Mouse (Mus musculus): ENCODE measurements at regions not wholly inside any gene's neighbourhood (a gene's known extent, or its start where the extent isn't known, plus 50 kb on each side); places are given as distances from the start of the nearest gene placed in this dataset.
"Not testable (repeated sequence)": the region's sequence is repeated elsewhere in the genome, so short reads cannot be mapped to it uniquely, and the experiment has no call there.

DNA sequence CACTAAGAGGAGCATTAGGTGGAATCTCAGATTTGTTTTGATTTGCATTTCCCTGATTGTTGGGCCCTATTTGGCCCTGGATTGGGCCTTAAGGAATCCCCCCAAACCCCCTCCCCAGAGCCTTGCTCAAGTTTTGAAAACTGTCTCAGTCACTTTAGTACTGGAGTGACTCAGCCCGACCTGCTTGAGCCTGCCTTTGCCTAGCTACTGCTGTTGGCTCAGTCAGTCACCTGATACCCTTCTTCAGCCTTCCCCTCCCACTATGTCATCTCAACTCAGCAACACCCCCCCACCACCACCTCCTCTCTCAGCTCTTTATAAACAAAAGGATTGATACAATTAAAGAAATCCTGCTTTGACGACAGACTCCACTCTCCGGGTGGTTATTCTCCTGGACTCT is 694.5 kb upstream of the Slc8a1 start:
- Histone ChIP-seq H3K27me3 (ENCODE audit: control insufficient read depth, insufficient read depth, low read length) (no peaks in the 10 kb centered on the region), H3K36me3 (ENCODE audit: control insufficient read depth, insufficient read depth, low read length) (no peaks in the 10 kb centered on the region), H3K4me3 (ENCODE audit: low read depth, low read length) (no peak overlapping the region), H3K9me3 (ENCODE audit: control insufficient read depth, low read length) (no peaks in the 10 kb centered on the region), H3K4me2 (replicated peaks; ENCODE audit: low read depth) (no peak overlapping the region), H3K4me1 (replicated peaks; ENCODE audit: control insufficient read depth, insufficient read depth) (no peaks in the 10 kb centered on the region), H3K27ac (replicated peaks) (no peak overlapping the region), H3K9ac (ENCODE audit: low read length) (no peak overlapping the region)
- 24% methylated on average over 3 of the region's 3 CpGs for WGBS
- ATAC-seq (ENCODE audit: low FRiP score, low TSS enrichment) (no peak), DNase-seq (ENCODE audit: low spot score) (no peak)
- no peak for TF ChIP-seq CTCF (IDR thresholded peaks at IDR 0.05; ENCODE audit: low read depth)
- no peak for TF ChIP-seq EP300 (optimal IDR thresholded peaks at IDR 0.05)

DNA sequence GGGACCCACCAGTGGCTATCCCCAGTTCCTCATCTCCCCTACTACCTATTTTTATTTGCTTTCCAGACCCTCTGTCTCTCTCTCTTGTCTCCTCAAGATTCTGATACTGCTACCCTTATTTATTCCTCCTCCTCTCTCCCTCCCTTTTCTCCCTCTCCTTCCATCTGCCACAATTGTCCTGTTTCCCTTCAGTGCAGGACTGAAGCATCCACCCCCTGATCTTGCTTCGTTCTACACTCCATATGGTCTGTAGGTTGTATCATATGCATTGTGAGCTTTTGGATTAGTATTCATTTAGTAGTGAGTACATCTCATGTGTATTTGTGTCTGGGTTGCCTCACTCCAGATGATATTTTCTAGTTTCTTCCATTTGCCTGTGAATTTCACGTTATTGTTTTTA is 670.1 kb upstream of the Slc8a1 start:
- DNase-seq (ENCODE audit: low spot score) (no peak), ATAC-seq (ENCODE audit: low FRiP score, low TSS enrichment) (no peak)
- Histone ChIP-seq H3K4me3 (ENCODE audit: low read depth, low read length) (no peak overlapping the region), H3K36me3 (ENCODE audit: control insufficient read depth, insufficient read depth, low read length) (no peaks in the 10 kb centered on the region), H3K27ac (replicated peaks) (no peak overlapping the region), H3K4me1 (replicated peaks; ENCODE audit: control insufficient read depth, insufficient read depth) (no peaks in the 10 kb centered on the region), H3K27me3 (ENCODE audit: control insufficient read depth, insufficient read depth, low read length) (no peaks in the 10 kb centered on the region), H3K9me3 (ENCODE audit: control insufficient read depth, low read length) (no peaks in the 10 kb centered on the region), H3K9ac (ENCODE audit: low read length) (no peak overlapping the region), H3K4me2 (replicated peaks; ENCODE audit: low read depth) (no peak overlapping the region)
- 86% methylated on average over 2 of the region's 2 CpGs for WGBS
- TF ChIP-seq CTCF (IDR thresholded peaks at IDR 0.05; ENCODE audit: low read depth) (no peak), EP300 (optimal IDR thresholded peaks at IDR 0.05) (no peak)

DNA sequence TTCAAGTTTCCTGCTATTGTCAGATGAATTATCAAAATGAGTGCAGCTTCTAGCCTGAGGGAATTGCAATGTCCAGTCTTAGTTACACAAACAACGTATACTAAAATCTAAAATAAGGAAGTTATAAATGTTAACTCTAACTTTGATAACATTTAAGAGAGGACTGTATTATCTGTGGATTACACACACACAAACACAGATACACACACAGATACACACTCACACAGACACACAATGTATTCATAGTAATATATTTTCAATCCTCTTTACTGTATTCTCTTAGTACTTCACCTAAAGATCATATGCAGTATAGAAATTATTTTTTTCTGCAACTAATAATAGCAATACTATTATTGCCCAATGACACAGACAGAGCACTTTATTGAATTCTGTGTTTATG is 661.2 kb upstream of the Slc8a1 start:
- H3K27me3 ChIP-seq (ENCODE audit: control insufficient read depth, insufficient read depth, low read length): no peaks in the 10 kb centered on the region
- H3K36me3 ChIP-seq (ENCODE audit: control insufficient read depth, insufficient read depth, low read length): no peaks in the 10 kb centered on the region
- no peak overlapping the region for H3K9ac ChIP-seq (ENCODE audit: low read length)
- WGBS: 66% methylated on average over 1 of the region's 1 CpGs
- H3K4me3 ChIP-seq (ENCODE audit: low read depth, low read length): no peak overlapping the region
- DNase-seq (ENCODE audit: low spot score): no peak
- TF ChIP-seq EP300 (optimal IDR thresholded peaks at IDR 0.05) (no peak), CTCF (IDR thresholded peaks at IDR 0.05; ENCODE audit: low read depth) (no peak)
- H3K4me1 ChIP-seq (replicated peaks; ENCODE audit: control insufficient read depth, insufficient read depth): no peaks in the 10 kb centered on the region
- H3K27ac ChIP-seq (replicated peaks): no peak overlapping the region
- H3K4me2 ChIP-seq (replicated peaks; ENCODE audit: low read depth): no peak overlapping the region
- no peak for ATAC-seq (ENCODE audit: low FRiP score, low TSS enrichment)
- H3K9me3 ChIP-seq (ENCODE audit: control insufficient read depth, low read length): no peaks in the 10 kb centered on the region

- not testable (repeated sequence) for H3K9me3 ChIP-seq (ENCODE audit: control insufficient read depth, low read length); H3K27ac ChIP-seq (replicated peaks); H3K9ac ChIP-seq (ENCODE audit: low read length); DNase-seq (ENCODE audit: low spot score); H3K4me3 ChIP-seq (ENCODE audit: low read depth, low read length); H3K36me3 ChIP-seq (ENCODE audit: control insufficient read depth, insufficient read depth, low read length); ATAC-seq (ENCODE audit: low FRiP score, low TSS enrichment); H3K4me2 ChIP-seq (replicated peaks; ENCODE audit: low read depth); H3K4me1 ChIP-seq (replicated peaks; ENCODE audit: control insufficient read depth, insufficient read depth); H3K27me3 ChIP-seq (ENCODE audit: control insufficient read depth, insufficient read depth, low read length)
- 76% methylated on average over 5 of the region's 11 CpGs for WGBS
Measured at GRCm38 (mm10) chr17:82379371-82379770, 641.2 kb upstream of the Slc8a1 start.

- ATAC-seq (ENCODE audit: low FRiP score, low TSS enrichment) (no peak), DNase-seq (ENCODE audit: low spot score) (no peak)
- H3K27me3 ChIP-seq (ENCODE audit: control insufficient read depth, insufficient read depth, low read length): no peaks in the 10 kb centered on the region
- 82% methylated on average over 2 of the region's 2 CpGs for WGBS
- no peak overlapping the region for H3K4me3 ChIP-seq (ENCODE audit: low read depth, low read length)
- no peaks in the 10 kb centered on the region for H3K36me3 ChIP-seq (ENCODE audit: control insufficient read depth, insufficient read depth, low read length)
- H3K27ac ChIP-seq (replicated peaks): no peak overlapping the region
- H3K4me1 ChIP-seq (replicated peaks; ENCODE audit: control insufficient read depth, insufficient read depth): no peaks in the 10 kb centered on the region
- no peaks in the 10 kb centered on the region for H3K9me3 ChIP-seq (ENCODE audit: control insufficient read depth, low read length)
- H3K4me2 ChIP-seq (replicated peaks; ENCODE audit: low read depth): no peak overlapping the region
- TF ChIP-seq CTCF (IDR thresholded peaks at IDR 0.05; ENCODE audit: low read depth): no peak
- TF ChIP-seq EP300 (optimal IDR thresholded peaks at IDR 0.05): no peak
- no peak overlapping the region for H3K9ac ChIP-seq (ENCODE audit: low read length)
Measured at GRCm38 (mm10) chr17:82378248-82378820, 640.2 kb upstream of the Slc8a1 start.

GRCm38 (mm10) chr17:82377176-82377592 is 639.0 kb upstream of the Slc8a1 start:
- 76% methylated on average over 1 of the region's 1 CpGs for WGBS
- Histone ChIP-seq H3K4me1 (replicated peaks; ENCODE audit: control insufficient read depth, insufficient read depth) (no peaks in the 10 kb centered on the region), H3K9ac (ENCODE audit: low read length) (no peak overlapping the region), H3K27ac (replicated peaks) (no peak overlapping the region), H3K27me3 (ENCODE audit: control insufficient read depth, insufficient read depth, low read length) (no peaks in the 10 kb centered on the region), H3K4me3 (ENCODE audit: low read depth, low read length) (no peak overlapping the region), H3K36me3 (ENCODE audit: control insufficient read depth, insufficient read depth, low read length) (no peaks in the 10 kb centered on the region), H3K4me2 (replicated peaks; ENCODE audit: low read depth) (no peak overlapping the region), H3K9me3 (ENCODE audit: control insufficient read depth, low read length) (no peaks in the 10 kb centered on the region)
- ATAC-seq (ENCODE audit: low FRiP score, low TSS enrichment): no peak
- no peak for DNase-seq (ENCODE audit: low spot score)
- TF ChIP-seq CTCF (IDR thresholded peaks at IDR 0.05; ENCODE audit: low read depth) (no peak), EP300 (optimal IDR thresholded peaks at IDR 0.05) (no peak)

Measured in stomach, postnatal 0 days (tissue).